Mouse (Mus musculus) R1 (cell line): Measurements from ENCODE around the gene Ust.

Experiments used
- DNase-seq: peaks from one replicate; pipeline ENCODE4 v3.0.0-alpha.2; 2018; ENCODE audit warnings: low read depth, low spot score

Gene Ust

DNA sequence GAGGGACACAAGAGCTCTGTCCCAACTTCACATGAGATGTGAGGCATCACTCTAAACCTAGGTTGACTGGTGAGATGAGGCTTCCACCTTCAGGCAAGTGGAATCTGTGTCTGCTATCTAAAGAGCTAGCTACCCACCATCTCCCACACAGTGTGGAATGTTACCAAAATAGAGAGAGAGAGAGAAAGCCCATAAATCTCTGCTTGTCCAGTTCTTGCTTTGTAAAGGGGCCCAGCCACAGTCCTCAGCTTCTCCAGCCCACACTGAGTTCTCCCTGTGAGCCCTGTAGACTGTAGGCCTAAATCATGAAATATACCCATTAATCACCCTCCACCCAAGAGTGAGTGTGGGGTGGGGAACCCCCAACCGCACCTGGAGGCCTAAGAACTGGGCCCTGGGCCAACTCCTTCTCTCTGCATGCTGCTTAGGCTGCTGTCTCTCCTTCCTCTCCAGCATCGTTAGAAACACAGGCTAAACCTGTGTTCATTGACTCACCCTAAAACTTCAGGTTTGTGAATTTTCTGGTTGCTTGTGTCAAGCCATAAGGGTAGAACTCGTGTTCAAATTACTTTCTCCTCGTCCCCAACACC lies 336.9 kb downstream of the Ust start:
- no peak for DNase-seq

DNA sequence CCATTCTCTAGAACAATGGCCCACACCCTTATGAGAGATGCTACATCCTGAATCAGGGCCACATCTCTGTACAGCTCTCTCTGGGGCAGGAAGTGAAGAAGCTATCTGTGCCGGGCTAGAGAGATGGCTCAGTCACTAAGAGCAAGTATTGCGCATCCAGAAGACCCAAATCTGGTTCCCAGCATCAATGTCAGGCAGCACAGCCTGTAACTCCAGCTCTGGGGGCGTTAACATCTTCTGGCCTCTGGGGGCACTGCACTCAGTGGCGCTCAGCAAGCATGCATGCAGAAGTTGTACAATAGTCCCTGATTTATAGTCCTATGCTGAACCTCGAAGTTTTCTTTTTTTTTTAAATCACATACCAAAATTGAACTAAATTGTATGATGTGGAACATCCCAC lies 341.0 kb downstream of the Ust start:
- peak; percentile 36 for DNase-seq

DNA sequence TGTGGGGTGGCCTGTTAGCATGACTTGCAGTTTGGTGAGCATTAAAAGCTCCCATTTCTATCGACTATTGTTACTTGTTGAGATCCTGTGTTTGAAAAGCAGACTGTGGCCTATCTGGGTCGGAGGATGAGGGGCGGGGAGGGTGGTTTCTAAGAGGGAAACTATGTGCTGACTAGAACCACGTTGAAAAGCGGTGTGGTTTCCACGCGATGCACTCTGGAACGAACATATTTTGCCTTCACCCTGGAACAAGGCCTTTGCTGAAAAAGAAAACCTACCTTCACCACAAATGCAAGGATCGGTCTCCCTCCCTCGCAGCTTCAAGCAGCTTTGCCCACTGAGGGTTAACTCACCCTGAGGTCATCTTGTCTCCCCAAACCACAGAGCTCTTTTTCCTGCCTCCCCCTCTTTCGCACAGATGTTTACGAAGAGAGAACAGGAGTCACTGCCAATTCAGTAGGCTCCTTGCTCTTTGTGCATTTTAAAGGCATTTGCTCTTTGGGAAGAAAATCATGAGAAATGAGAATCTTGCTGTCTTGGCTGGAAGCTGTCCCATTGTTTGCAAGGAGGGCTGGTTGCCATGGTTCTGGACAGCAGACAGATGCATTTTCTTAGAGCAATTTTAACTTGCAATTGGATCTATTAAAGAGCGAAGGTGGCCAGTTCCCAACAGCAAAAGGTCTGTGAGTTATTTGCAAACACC lies 342.1 kb downstream of the Ust start:
- no peak for DNase-seq

DNA sequence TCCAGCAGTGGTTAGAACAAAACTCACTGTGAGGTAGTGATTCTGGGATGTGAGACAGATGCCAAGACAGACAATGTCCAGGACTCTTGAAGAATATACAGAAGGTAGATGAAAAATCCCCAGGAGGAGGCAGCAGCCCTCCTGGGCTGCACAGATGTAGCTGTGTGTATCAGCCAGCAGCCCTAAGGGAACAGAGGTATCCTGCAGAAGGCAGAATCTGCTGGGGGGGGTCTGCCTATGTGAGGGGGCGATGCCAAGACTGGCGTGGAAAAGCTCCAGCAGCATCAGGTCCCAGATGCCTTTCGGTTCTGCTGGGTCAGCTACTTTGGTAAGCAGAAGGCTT lies 342.6 kb downstream of the Ust start:
- no peak for DNase-seq

DNA sequence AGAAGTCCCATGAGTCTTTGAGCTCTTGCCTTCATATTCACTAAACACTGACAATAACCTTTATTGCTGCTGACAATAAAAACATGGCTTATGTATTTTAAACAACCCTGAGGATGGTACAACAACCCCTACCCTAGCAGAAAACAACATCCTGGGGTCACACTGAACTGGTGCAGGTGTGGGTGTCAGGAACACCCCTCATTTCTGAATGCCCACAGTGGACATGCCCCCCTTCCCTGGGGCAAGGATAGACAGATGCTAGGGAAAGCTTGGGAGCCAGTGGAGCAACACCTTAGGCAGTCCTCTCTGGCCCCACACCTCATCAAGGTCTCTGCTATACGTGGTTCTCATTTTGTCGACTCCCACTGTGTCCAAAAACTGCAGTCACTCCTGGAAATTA lies 343.9 kb downstream of the Ust start:
- no peak for DNase-seq

DNA sequence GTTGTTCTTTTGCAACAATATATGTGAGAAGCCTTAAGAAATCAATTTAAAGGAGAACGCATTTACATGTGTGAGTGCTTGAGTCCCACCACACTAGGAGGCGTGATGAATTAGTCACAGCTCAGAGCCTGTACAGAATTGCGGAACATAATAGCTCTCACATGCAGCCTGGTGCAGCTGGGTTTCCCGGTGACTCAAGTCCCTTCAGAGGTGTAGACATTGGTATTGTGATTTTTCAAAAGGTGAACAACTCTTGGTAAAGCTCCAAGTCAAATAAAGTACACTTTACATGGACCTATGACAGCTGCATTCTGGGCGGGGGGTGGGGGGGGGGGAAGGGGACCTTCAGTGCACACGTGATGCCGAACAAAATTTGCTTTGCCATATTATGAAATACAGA lies 344.4 kb downstream of the Ust start:
- no peak for DNase-seq

DNA sequence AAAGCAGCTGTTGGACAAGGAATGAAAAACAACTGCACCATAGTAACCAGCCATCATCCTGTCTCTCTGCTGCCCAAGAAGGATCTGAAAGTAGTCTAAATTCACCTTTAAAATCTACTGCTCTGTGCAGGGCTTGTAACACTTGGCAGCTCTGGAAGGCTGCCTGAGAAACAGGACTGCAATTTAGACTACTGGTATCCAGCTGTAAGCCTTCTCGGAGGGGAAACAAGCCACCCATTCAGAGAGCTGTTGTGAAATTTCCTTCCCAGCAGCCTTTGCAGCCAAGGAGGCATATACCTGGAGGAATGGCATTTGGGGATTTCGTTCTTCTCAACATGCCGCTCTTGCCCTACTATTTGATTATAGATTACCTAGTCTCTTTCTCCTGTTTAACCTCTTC lies 345.6 kb downstream of the Ust start:
- DNase-seq = no peak

DNA sequence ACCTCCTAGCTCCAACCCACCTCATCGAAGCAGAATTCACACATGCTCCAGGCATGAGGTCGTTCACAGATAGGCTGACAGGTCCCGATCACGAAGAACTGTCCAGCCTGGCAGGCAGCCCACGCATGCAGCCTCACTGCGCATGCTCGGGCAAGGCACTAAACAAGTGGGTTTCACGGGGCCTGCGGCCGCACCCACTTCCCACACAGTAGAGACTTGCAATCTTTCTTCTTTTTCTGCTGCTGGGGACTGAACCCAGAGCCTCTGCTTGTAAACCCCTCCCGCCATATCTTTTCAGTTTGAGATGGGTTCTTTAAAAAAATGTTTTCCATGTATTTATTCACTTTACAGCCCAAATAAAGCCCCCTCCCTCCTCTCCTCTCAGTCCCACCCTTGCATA lies 347.1 kb downstream of the Ust start:
- peak; percentile 53 for DNase-seq
